Mouse (Mus musculus) forebrain, embryonic 12.5 days (tissue): ENCODE data around the gene Elof1. TPM values are rescaled to one million over a fixed set of nuclear protein-coding genes. Genes with fewer than 3 reads are reported as not detected.

ENCODE experiments used
- ATAC-seq: fragments of 200-750 bp; cut with Nextera tagmentation; 2 replicates; pipeline ENCODE4 v1.8.0; 2017; ENCODE audit warnings: moderate TSS enrichment; ENCODE audit not compliant: low FRiP score
- H3K27ac ChIP-seq: fragments of 300-500 bp; sonication (generic); 2 replicates; pipeline ENCODE4 v1.5.1; 2016; ENCODE audit warnings: mild to moderate bottlenecking
- H3K27me3 ChIP-seq: fragments of 300-500 bp; sonication (generic); 2 replicates; pipeline ENCODE4 v1.6.1; 2016; ENCODE audit warnings: mild to moderate bottlenecking
- H3K36me3 ChIP-seq: fragments of 300-500 bp; sonication (generic); replicated peaks from 2 replicates; pipeline ENCODE4 v1.6.1; 2016; ENCODE audit warnings: mild to moderate bottlenecking
- H3K4me1 ChIP-seq: fragments of 300-500 bp; sonication (generic); 2 replicates; pipeline ENCODE4 v1.6.1; 2016
- H3K4me2 ChIP-seq: fragments of 300-500 bp; sonication (generic); 2 replicates; pipeline ENCODE4 v1.6.1; 2016; ENCODE audit warnings: mild to moderate bottlenecking, moderate library complexity
- H3K4me3 ChIP-seq: fragments of 300-500 bp; sonication (generic); replicated peaks from 2 replicates; pipeline ENCODE4 v1.5.1; 2016; ENCODE audit warnings: mild to moderate bottlenecking
- H3K9ac ChIP-seq: fragments of 300-500 bp; sonication (generic); 2 replicates; pipeline ENCODE4 v1.6.1; 2016; ENCODE audit warnings: mild to moderate bottlenecking
- H3K9me3 ChIP-seq: fragments of 300-500 bp; sonication (generic); 2 replicates; pipeline ENCODE4 v1.6.1; 2016
- WGBS: fragments of 180-500 bp; shearing (Covaris S2); methylation state at CpG from one replicate; pipeline ENCODE4 v1.1.7; 2016; 5-methylcytosine and 5-hydroxymethylcytosine counted together
- polyA plus RNA-seq: library from polyadenylated mRNA; unstranded; fragments of >200 nt; fragmentation: Nextera tagmentation; extraction: Ambion mirVana; gene quantifications from 2 replicates; pipeline ENCODE4 v1.2.1, GENCODE M21; 2016

The Elof1 gene
- polyA plus RNA-seq, 1 experiment from 2014 or later: 186 TPM

DNA sequence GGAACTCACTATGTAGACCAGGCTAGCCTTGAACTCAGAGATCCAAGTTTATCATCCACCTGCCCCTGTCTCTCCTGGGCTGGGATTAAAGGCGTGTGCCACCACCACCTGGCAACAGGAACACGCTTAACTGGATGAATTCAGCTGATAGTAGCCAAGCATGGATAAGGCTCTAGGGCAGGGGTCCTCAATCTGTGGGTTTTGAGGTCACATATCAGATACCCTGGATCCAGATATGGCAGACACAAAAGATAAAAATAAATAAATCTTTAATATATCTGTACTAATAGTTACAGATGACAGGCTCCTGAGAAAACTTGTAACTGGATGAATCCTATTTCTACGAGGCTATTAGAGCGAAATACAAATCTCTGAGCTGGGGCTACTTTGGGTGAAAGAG lies 1.3 kb downstream of the Elof1 start:
- Histone ChIP-seq H3K4me1 (peaks cover 18% of the 10 kb centered on the region), H3K27ac (no peak overlapping the region), H3K4me2 (peak overlapping the region; percentile 79), H3K9ac (peak overlapping the region; percentile 88), H3K36me3 (peaks cover 32% of the 10 kb centered on the region), H3K27me3 (no peaks in the 10 kb centered on the region), H3K4me3 (peak overlapping the region; percentile 92), H3K9me3 (no peaks in the 10 kb centered on the region)
- ATAC-seq: no peak
- WGBS: 93% methylated on average over 4 of the region's 4 CpGs

DNA sequence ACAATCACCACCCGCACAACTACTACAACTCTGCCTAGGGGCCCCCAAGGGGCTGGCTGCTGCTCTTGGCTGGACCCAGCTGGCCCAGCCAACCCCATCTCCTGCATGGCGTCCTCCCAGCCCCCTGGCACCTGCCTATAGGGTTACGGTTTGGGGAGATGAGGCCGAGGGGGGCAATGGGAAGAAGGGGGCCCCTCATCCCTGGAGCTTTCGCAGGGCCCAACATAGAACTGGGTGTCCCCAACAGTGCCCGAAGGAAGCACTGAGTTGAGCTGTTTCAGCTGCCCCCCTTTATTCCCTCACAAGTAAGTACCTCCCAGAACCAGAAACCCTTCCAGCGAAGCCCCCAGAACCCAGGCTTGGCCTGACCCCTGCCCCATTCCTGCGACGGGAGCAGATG lies 8.8 kb downstream of the Elof1 start:
- H3K27me3 ChIP-seq: no peaks in the 10 kb centered on the region
- H3K27ac ChIP-seq: no peak overlapping the region
- H3K4me3 ChIP-seq: no peak overlapping the region
- WGBS: 88% methylated on average over 9 of the region's 9 CpGs
- H3K36me3 ChIP-seq: peaks cover 40% of the 10 kb centered on the region
- H3K9me3 ChIP-seq: no peaks in the 10 kb centered on the region
- no peak overlapping the region for H3K9ac ChIP-seq
- H3K4me1 ChIP-seq: no peaks in the 10 kb centered on the region
- H3K4me2 ChIP-seq: no peak overlapping the region
- ATAC-seq: no peak

- H3K27me3 ChIP-seq: peaks cover 53% of the 10 kb centered on the region
- no peak overlapping the region for H3K27ac ChIP-seq
- H3K4me2 ChIP-seq: no peak overlapping the region
- 0 out of 2 replicates have a peak overlapping the region, but pooled peaks have one; percentile 5 for H3K4me3 ChIP-seq
- ATAC-seq: no peak
- H3K9ac ChIP-seq: no peak overlapping the region
- no peaks in the 10 kb centered on the region for H3K9me3 ChIP-seq
- H3K4me1 ChIP-seq: peaks cover 5% of the 10 kb centered on the region; the same call in 1 of the 2 replicates
- 3% methylated on average over 18 of the region's 18 CpGs for WGBS
- no peaks in the 10 kb centered on the region for H3K36me3 ChIP-seq
Measured at GRCm38 (mm10) chr9:22099922-22100321, 17.1 kb downstream of the Elof1 start.

- 11% methylated on average over 14 of the region's 14 CpGs for WGBS
- no peak for ATAC-seq
- H3K4me2 ChIP-seq: no peak within 1 kb of the TSS
- no peaks in the 10 kb centered on the region for H3K9me3 ChIP-seq
- H3K4me1 ChIP-seq: peaks cover 5% of the 10 kb centered on the region; the same call in 1 of the 2 replicates
- no peak within 1 kb of the TSS for H3K9ac ChIP-seq
- H3K27ac ChIP-seq: no peak within 1 kb of the TSS
- peaks cover 57% of the 10 kb centered on the region for H3K27me3 ChIP-seq
- H3K36me3 ChIP-seq: no peaks in the 10 kb centered on the region
- H3K4me3 ChIP-seq: 0 out of 2 replicates have a peak within 1 kb of the TSS, but pooled peaks have one; percentile 5
Measured at GRCm38 (mm10) chr9:22098993-22099696, 17.8 kb downstream of the Elof1 start, which contains the start of gene Cnn1. Gene Cnn1, plus strand, starts transcription at chr9:22099216.

GRCm38 (mm10) chr9:22095854-22096307 lies 21.1 kb downstream of the Elof1 start:
- no peaks in the 10 kb centered on the region for H3K9me3 ChIP-seq
- peaks cover 52% of the 10 kb centered on the region for H3K27me3 ChIP-seq
- H3K4me1 ChIP-seq: peaks cover 5% of the 10 kb centered on the region; the same call in 1 of the 2 replicates
- peak overlapping the region; percentile 59 for H3K9ac ChIP-seq
- H3K4me2 ChIP-seq: peak overlapping the region; percentile 65
- no peak overlapping the region for H3K27ac ChIP-seq
- peak overlapping the region; percentile 36 for H3K4me3 ChIP-seq
- no peaks in the 10 kb centered on the region for H3K36me3 ChIP-seq
- WGBS: 3% methylated on average over 24 of the region's 24 CpGs
- peak; percentile 79 for ATAC-seq

- Histone ChIP-seq H3K9me3 (no peaks in the 10 kb centered on the region), H3K4me2 (no peak overlapping the region), H3K9ac (no peak overlapping the region), H3K36me3 (no peaks in the 10 kb centered on the region), H3K27ac (no peak overlapping the region), H3K4me3 (no peak overlapping the region), H3K27me3 (peaks cover 20% of the 10 kb centered on the region), H3K4me1 (peaks cover 5% of the 10 kb centered on the region; the same call in 1 of the 2 replicates)
- ATAC-seq: no peak
- WGBS: 91% methylated on average over 6 of the region's 6 CpGs
Measured at GRCm38 (mm10) chr9:22092746-22093145, 24.2 kb downstream of the Elof1 start.

DNA sequence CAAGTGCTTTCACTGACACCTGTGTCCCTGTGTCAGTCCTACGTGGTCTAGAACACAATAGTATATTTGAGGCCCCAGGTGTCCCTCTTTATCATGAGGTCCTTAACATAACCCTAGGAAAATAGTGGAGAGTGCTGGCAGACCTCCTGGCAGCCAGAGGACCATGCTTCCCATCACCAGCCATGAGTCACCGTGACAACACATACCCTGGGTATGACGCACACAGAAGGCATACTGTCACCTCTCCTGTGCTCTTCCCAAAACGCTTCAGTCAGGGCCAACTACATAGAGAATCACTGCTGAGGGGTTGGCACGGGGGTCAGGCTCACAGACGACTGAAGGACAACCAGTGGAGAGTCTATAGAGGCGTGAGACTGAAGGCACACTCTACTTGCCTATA lies 27.0 kb downstream of the Elof1 start:
- no peak overlapping the region for H3K4me3 ChIP-seq
- 86% methylated on average over 7 of the region's 7 CpGs for WGBS
- H3K4me1 ChIP-seq: peaks cover 7% of the 10 kb centered on the region
- peaks cover 10% of the 10 kb centered on the region; the same call in 1 of the 2 replicates for H3K27me3 ChIP-seq
- ATAC-seq: no peak
- H3K9ac ChIP-seq: no peak overlapping the region
- no peaks in the 10 kb centered on the region for H3K9me3 ChIP-seq
- no peak overlapping the region for H3K27ac ChIP-seq
- no peak overlapping the region for H3K4me2 ChIP-seq
- no peaks in the 10 kb centered on the region for H3K36me3 ChIP-seq

DNA sequence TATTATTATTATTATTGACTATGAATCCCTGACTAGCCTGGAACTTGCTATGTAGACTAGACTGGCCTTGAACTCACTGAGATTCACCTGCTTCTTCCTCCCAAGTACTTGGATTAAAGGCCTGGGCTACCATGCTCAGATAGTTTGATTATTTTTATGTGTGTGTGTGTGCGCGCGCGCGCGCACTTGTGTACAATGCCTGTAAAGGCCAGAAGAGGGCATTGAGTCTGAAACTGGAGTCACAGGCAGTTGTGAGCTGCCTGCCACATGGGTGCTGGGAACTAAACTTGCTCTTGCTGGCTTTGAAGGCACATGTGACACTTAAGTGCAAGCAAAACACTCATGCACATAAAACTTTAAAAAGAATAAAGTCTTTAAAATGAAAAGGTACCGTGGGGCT lies 27.7 kb downstream of the Elof1 start:
- Histone ChIP-seq H3K27me3 (peaks cover 6% of the 10 kb centered on the region; the same call in 1 of the 2 replicates), H3K4me2 (no peak overlapping the region), H3K36me3 (no peaks in the 10 kb centered on the region), H3K4me3 (no peak overlapping the region), H3K9me3 (no peaks in the 10 kb centered on the region), H3K9ac (no peak overlapping the region), H3K4me1 (peaks cover 12% of the 10 kb centered on the region), H3K27ac (no peak overlapping the region)
- WGBS: 97% methylated on average over 7 of the region's 7 CpGs
- ATAC-seq: no peak

- no peak overlapping the region for H3K4me2 ChIP-seq
- no peaks in the 10 kb centered on the region for H3K36me3 ChIP-seq
- ATAC-seq: no peak
- H3K4me3 ChIP-seq: no peak overlapping the region
- H3K4me1 ChIP-seq: peaks cover 15% of the 10 kb centered on the region
- no peaks in the 10 kb centered on the region for H3K9me3 ChIP-seq
- 73% methylated on average over 2 of the region's 2 CpGs for WGBS
- no peaks in the 10 kb centered on the region; the same call in 1 of the 2 replicates for H3K27me3 ChIP-seq
- H3K9ac ChIP-seq: no peak overlapping the region
- H3K27ac ChIP-seq: no peak overlapping the region
Measured at GRCm38 (mm10) chr9:22087034-22087618, 29.8 kb downstream of the Elof1 start.

DNA sequence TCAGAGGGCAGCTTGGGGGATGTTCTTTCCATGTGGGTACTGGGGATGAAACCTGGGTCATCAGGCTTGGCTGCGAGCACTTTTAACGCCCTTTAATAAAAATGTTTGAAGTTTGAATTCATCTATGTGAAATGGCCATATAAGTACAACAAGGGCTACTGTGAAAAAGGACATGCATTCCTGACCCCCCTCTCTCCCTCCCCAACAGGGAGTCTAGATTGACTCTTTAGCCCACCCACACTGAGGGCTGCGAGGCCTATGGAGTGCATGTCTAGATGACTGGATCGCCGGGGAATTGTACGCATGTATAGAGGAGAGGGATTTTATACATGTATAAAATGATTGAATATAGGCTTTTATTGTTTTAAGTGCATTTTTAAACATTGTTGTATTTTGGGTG lies 31.0 kb downstream of the Elof1 start:
- WGBS: 84% methylated on average over 6 of the region's 6 CpGs
- Histone ChIP-seq H3K27ac (peak overlapping the region; percentile 68; the same call in 1 of the 2 replicates), H3K4me2 (peak overlapping the region; percentile 88)

DNA sequence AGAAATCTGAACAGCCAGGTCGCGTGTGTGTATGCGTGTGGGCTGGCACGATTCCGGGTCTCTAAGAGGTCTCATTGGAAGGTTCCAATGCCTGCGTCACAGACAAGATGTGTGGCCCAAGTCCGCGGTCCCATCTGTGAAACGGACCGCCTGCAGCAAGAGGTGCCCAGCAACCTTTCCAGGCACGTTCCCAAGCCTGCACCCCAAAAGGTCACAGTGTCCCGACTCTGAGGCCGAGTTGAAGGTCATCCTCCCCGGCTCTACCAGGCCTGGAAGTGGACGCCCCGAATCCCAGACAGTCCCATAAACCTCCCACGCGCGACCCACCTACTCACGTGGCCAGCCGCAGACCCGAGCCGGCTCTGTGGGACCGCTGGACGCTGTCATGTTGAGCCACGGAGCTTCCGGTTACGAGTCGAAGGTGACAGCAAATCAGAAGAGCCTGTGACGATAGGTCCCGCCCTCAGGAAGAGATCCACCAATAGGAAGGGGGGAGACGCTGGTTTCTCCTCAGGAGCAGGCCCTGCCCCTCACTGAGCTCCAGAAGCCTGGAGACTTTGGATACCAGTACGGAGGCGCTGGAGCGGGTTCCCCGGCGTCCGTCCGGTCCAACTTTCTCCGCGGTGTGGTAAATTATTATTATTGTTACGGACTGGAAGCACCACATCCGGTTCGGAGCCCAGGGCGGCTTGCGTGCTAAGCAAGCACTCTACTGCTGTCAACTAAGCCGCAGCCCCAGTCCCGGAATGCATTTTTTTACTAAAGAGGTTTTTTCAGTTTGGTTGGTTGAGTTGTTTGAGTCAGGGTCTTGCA lies 31.7 kb downstream of the Elof1 start, which contains the start of gene Ecsit:
Gene Ecsit, minus strand, starts transcription at position 417 of the 813 bp plus-strand sequence.
- Histone ChIP-seq H3K9ac (peak within 1 kb of the TSS; percentile 74), H3K27ac (peak within 1 kb of the TSS; percentile 68), H3K36me3 (no peaks in the 10 kb centered on the region), H3K4me2 (peak within 1 kb of the TSS; percentile 88), H3K4me1 (peaks cover 15% of the 10 kb centered on the region), H3K9me3 (no peaks in the 10 kb centered on the region), H3K4me3 (peak within 1 kb of the TSS; percentile 72), H3K27me3 (no peaks in the 10 kb centered on the region)
- under 1% methylated on average over 48 of the region's 48 CpGs for WGBS
- peak; percentile 100 for ATAC-seq

More for the DNA sequence above, 31.0 kb downstream of the Elof1 start:
- Histone ChIP-seq H3K9me3 (no peaks in the 10 kb centered on the region), H3K27me3 (no peaks in the 10 kb centered on the region), H3K36me3 (no peaks in the 10 kb centered on the region), H3K9ac (peak overlapping the region; percentile 74), H3K4me3 (peak overlapping the region; percentile 72), H3K4me1 (peaks cover 15% of the 10 kb centered on the region)
- ATAC-seq: no peak

DNA sequence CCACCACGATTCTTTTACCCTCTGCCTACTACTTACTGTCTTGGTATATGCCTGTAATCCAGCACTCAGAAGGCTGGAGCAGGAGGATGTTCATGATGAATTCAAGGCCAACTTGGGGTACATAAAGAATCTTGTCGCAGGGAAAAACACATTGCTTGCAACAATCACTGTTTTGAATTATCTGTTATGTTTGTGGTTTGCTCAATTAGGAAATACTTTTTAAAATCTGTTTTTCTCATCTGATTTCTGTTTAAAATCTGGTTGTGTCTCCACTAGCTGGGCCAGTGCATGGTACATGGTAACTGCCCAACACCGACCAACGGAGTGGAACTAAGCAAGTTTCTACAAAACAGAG lies 32.3 kb downstream of the Elof1 start:
- peak overlapping the region; percentile 74 for H3K9ac ChIP-seq
- no peak for ATAC-seq
- H3K27ac ChIP-seq: no peak overlapping the region
- H3K4me3 ChIP-seq: peak overlapping the region; percentile 72
- H3K27me3 ChIP-seq: no peaks in the 10 kb centered on the region
- H3K4me2 ChIP-seq: peak overlapping the region; percentile 88
- 32% methylated on average over 4 of the region's 4 CpGs for WGBS
- H3K36me3 ChIP-seq: no peaks in the 10 kb centered on the region
- H3K9me3 ChIP-seq: no peaks in the 10 kb centered on the region
- peaks cover 15% of the 10 kb centered on the region for H3K4me1 ChIP-seq
